Mouse (Mus musculus): ENCODE measurements around the gene Trappc12. TPM values are rescaled to one million over a fixed set of nuclear protein-coding genes. Genes with fewer than 3 reads are reported as not detected.

The Trappc12 gene
- polyA plus RNA-seq, 1 experiment from 2014 or later = 37.8 TPM

DNA sequence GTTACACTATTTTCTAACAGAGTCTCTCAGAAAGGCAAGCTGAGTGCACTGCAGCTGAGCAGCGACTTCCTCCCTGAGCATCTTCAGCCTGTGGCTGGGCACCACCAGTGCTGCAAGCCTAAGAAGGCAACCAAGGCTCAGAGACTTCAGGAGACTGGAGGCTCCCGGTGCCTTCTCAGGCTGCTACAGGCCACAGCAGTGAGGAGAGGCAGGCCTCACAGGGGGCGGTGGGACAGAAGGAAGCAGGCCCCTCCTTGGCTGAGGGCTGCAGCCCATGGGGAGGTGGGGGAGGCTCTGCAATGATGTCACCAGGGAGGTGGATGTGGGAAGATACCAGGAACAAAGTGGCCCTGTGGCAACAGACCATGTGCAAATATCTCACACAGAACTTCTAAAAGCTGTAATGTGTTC, 50.2 kb downstream of the Trappc12 start:
- H3K4me1 ChIP-seq = peaks cover 37% of the 10 kb centered on the region
- H3K9ac ChIP-seq = peak overlapping the region; percentile 56
- peaks cover 19% of the 10 kb centered on the region; the same call in 1 of the 2 replicates for H3K36me3 ChIP-seq (ENCODE audit: poor library complexity, severe bottlenecking)
- no peaks in the 10 kb centered on the region for H3K27me3 ChIP-seq
- peak overlapping the region; percentile 93 for H3K27ac ChIP-seq
- peak; percentile 22 for ATAC-seq
- WGBS = 35% methylated on average over 3 of the region's 3 CpGs
- H3K9me3 ChIP-seq (replicated peaks) = no peaks in the 10 kb centered on the region
- no peak overlapping the region for H3K4me2 ChIP-seq
- no peak overlapping the region for H3K4me3 ChIP-seq

DNA sequence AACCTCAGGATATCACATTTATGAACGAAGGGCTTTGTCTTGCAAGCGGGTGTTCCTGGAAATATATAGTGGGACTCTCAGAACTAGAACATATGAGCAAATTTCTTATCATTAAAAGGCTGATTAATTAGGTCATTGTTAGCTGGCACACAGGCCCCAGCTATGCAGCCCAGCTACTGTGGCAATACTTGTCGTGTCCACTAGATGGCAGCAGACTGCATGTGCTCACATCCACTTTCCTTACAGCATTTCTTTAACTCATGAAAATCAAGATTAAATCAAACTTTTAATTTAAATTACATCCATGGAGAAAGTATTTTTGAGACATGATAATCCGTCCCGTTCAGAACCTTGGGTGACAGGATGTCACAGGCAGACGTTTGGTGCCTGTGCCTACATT, 50.6 kb downstream of the Trappc12 start:
- H3K4me2 ChIP-seq = no peak overlapping the region
- H3K4me3 ChIP-seq = no peak overlapping the region
- H3K27me3 ChIP-seq = no peaks in the 10 kb centered on the region
- peak overlapping the region; percentile 56 for H3K9ac ChIP-seq
- peak overlapping the region; percentile 93 for H3K27ac ChIP-seq
- peaks cover 34% of the 10 kb centered on the region for H3K4me1 ChIP-seq
- peak; percentile 60 for ATAC-seq
- no peaks in the 10 kb centered on the region for H3K9me3 ChIP-seq (replicated peaks)
- 6% methylated on average over 6 of the region's 6 CpGs for WGBS
- peaks cover 21% of the 10 kb centered on the region; the same call in 1 of the 2 replicates for H3K36me3 ChIP-seq (ENCODE audit: poor library complexity, severe bottlenecking)

DNA sequence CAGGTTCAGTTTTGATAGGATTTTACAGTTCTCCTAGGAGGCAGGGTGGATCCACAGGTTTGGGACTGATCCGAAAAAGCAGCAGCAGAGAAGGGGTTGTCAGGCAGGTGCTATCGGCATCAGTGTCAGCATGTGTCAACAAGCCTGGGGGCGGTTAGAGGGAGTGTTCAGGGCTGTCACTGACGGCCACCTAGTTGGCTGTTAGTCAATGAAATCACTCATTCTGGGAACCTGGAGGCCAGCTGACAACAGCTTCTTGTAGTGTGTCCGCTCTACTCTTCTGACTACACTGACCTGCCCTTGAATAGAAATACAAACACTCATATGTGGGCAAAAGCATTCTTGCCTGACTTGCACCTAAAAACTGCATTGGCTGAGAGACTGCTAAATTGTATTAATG, 51.2 kb downstream of the Trappc12 start:
- H3K9ac ChIP-seq = 0 out of 2 replicates have a peak overlapping the region, but pooled peaks have one; percentile 16
- no peak overlapping the region for H3K4me2 ChIP-seq
- H3K36me3 ChIP-seq (ENCODE audit: poor library complexity, severe bottlenecking) = peaks cover 21% of the 10 kb centered on the region; the same call in 1 of the 2 replicates
- 75% methylated on average over 5 of the region's 5 CpGs for WGBS
- peak overlapping the region; percentile 57 for H3K27ac ChIP-seq
- ATAC-seq = no peak
- H3K4me1 ChIP-seq = peaks cover 33% of the 10 kb centered on the region
- H3K27me3 ChIP-seq = no peaks in the 10 kb centered on the region
- H3K9me3 ChIP-seq (replicated peaks) = no peaks in the 10 kb centered on the region
- no peak overlapping the region for H3K4me3 ChIP-seq

DNA sequence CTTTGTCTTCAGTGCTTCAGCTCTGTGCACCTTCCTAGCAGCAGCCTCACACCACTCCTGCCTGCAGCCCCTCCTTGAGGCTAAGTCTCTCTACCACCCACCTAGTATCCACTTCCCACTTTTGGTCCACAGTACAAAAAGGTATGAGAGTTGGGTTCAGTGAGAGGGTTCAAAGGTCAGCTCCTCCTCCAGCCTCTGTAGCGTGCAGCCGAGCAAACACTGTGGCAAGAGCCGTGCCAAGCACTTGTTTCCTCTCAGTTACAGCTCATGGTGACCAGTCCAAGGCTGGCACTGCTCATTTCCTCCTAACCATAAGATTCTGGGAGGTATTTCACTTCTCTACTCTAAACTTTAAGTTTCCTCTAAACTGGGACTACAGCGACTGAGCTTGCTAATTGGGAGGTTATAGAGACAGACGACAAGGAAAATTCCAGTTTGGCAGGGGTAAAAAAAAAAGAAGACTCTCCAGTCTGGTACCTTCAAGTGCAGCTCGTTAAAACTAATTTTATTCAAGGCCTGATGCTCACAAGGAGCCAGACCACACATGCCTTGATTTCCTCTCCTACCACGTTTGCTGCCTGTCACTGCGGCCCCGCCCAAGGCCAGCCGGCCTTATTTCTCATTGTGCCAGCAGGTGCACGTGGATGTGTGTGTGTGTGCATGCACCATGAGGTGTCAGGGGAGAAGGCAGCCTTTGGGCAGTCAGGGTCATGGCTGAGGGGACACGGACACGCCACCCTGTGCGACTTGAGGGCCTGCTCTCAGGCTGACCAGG, 52.3 kb downstream of the Trappc12 start:
- no peak for ATAC-seq
- H3K36me3 ChIP-seq (ENCODE audit: poor library complexity, severe bottlenecking) = peaks cover 21% of the 10 kb centered on the region; the same call in 1 of the 2 replicates
- no peak overlapping the region for H3K4me3 ChIP-seq
- H3K4me2 ChIP-seq = no peak overlapping the region
- H3K9ac ChIP-seq = peak overlapping the region; percentile 16; the same call in 1 of the 2 replicates
- no peaks in the 10 kb centered on the region for H3K9me3 ChIP-seq (replicated peaks)
- peaks cover 33% of the 10 kb centered on the region for H3K4me1 ChIP-seq
- no peak overlapping the region for H3K27ac ChIP-seq
- no peaks in the 10 kb centered on the region for H3K27me3 ChIP-seq
- 52% methylated on average over 14 of the region's 14 CpGs for WGBS

DNA sequence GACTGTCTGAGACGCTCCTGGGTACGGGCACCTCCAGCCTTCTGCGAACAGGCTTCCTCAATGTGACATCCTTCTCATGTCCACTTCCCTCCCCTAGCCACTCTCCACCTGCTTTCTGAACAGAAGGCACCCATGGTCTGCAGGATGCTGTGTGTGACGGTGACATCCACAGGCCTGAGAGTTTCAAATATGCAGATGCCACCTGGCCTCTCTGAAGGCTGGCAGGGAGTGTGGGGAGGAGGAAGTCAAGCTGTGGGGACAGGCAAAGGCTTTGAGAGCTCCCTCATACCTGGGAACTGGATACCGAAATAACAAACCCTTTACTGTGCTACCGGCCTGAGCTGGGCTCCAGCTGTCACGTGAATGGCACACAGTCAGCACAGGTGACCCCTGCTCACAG, 55.5 kb downstream of the Trappc12 start:
- no peak overlapping the region for H3K4me3 ChIP-seq
- H3K4me2 ChIP-seq = no peak overlapping the region
- WGBS = 92% methylated on average over 7 of the region's 7 CpGs
- peaks cover 11% of the 10 kb centered on the region for H3K4me1 ChIP-seq
- ATAC-seq = no peak
- no peak overlapping the region for H3K9ac ChIP-seq
- H3K27me3 ChIP-seq = no peaks in the 10 kb centered on the region
- no peaks in the 10 kb centered on the region for H3K9me3 ChIP-seq (replicated peaks)
- no peak overlapping the region for H3K27ac ChIP-seq
- peaks cover 44% of the 10 kb centered on the region for H3K36me3 ChIP-seq (ENCODE audit: poor library complexity, severe bottlenecking)

DNA sequence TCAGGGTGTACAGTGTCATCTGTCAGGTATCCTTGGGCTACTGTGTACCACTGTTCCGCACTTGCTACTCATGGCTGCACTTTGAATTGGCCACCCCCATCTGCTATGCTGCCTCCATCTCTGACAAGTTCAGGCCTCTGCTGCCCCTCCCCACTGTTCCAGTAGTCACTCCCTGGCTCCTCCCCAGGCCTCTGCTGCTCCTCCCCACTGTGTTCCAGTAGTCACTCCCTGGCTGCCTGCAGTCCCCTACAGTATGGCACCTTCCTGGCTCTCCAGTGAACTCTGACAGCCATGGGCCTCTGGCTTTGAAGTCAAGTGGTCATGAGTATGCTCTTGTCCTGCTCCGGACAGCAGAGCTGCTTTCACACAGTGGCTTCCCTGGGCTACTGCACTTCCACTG, 56.0 kb downstream of the Trappc12 start:
- 95% methylated on average over 2 of the region's 2 CpGs for WGBS
- H3K4me2 ChIP-seq = no peak overlapping the region
- peaks cover 49% of the 10 kb centered on the region for H3K36me3 ChIP-seq (ENCODE audit: poor library complexity, severe bottlenecking)
- H3K4me3 ChIP-seq = no peak overlapping the region
- H3K27me3 ChIP-seq = no peaks in the 10 kb centered on the region
- H3K4me1 ChIP-seq = peaks cover 7% of the 10 kb centered on the region
- no peak overlapping the region for H3K27ac ChIP-seq
- H3K9me3 ChIP-seq (replicated peaks) = no peaks in the 10 kb centered on the region
- no peak for ATAC-seq
- no peak overlapping the region for H3K9ac ChIP-seq

DNA sequence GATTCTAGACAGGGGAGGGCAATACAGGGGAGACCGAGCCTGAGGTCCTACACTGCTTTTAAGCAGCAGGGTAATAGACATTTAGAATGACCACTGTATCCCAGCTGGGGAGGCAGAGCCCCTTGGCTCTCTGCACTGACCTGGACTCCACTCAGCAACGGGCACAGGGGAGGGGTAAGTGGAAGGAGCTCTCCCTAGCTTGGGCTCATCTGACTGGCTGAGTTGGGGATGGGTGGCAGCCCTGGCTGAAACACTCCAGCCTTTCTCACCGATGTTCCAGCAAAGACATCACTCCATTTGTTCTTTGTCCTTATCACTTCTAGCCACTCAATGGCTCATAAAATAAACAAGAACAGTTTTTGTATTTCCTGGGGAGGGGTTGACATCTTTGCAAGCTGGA, 56.5 kb downstream of the Trappc12 start:
- peaks cover 54% of the 10 kb centered on the region for H3K36me3 ChIP-seq (ENCODE audit: poor library complexity, severe bottlenecking)
- no peaks in the 10 kb centered on the region for H3K27me3 ChIP-seq
- H3K27ac ChIP-seq = no peak overlapping the region
- WGBS = 87% methylated on average over 3 of the region's 3 CpGs
- ATAC-seq = no peak
- H3K9me3 ChIP-seq (replicated peaks) = no peaks in the 10 kb centered on the region
- no peak overlapping the region for H3K4me2 ChIP-seq
- no peak overlapping the region for H3K9ac ChIP-seq
- no peak overlapping the region for H3K4me3 ChIP-seq
- peaks cover 4% of the 10 kb centered on the region; the same call in 1 of the 2 replicates for H3K4me1 ChIP-seq

DNA sequence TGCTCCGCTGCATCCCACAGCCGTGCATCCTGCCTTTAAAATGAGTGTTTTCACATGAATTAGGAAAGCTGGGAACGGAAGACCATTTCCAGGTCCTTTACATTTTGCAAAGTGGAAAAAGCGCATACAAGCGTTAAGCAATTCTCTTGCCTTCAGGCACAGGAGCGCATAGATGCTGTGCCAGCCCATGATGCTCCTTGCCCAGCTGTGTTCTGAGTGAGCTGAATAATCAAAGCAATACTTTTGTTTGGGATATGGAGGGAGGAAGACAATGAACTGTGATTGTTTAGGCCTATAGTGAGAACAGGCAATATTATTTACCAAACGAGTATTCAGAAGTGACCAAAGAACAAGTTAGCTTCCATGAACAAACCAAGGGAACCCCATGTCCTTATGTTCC, 59.5 kb downstream of the Trappc12 start:
- no peak overlapping the region for H3K27ac ChIP-seq
- no peak for ATAC-seq
- no peaks in the 10 kb centered on the region for H3K4me1 ChIP-seq
- H3K4me3 ChIP-seq = no peak overlapping the region
- WGBS = 94% methylated on average over 7 of the region's 7 CpGs
- no peaks in the 10 kb centered on the region for H3K9me3 ChIP-seq (replicated peaks)
- H3K36me3 ChIP-seq (ENCODE audit: poor library complexity, severe bottlenecking) = peaks cover 42% of the 10 kb centered on the region
- no peaks in the 10 kb centered on the region for H3K27me3 ChIP-seq
- H3K4me2 ChIP-seq = no peak overlapping the region
- no peak overlapping the region for H3K9ac ChIP-seq

DNA sequence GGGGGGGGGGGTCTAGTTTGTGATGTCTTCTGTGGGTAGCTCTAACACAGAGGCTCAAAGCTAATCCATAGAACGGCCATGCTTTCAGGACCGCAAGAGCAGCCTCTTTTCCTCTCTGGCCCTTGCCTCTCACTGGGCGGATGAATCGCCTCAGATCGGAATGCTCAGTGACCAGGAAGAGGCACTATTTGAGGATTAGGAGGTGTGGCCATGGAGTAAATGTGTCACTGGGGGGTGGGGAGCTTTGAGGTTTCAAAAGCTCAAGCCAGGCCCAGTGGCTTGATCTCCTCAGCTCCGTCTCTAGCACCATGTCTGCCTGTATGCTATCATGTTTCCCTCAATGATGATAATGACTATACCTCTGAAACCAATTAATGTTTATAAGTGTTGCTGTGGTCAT, 61.3 kb downstream of the Trappc12 start:
- 66% methylated on average over 6 of the region's 6 CpGs for WGBS
- no peaks in the 10 kb centered on the region for H3K27me3 ChIP-seq
- H3K36me3 ChIP-seq (ENCODE audit: poor library complexity, severe bottlenecking) = peaks cover 35% of the 10 kb centered on the region
- H3K9ac ChIP-seq = no peak overlapping the region
- no peak overlapping the region for H3K4me3 ChIP-seq
- H3K4me1 ChIP-seq = no peaks in the 10 kb centered on the region
- H3K27ac ChIP-seq = no peak overlapping the region
- no peak overlapping the region for H3K4me2 ChIP-seq
- H3K9me3 ChIP-seq (replicated peaks) = no peaks in the 10 kb centered on the region
- no peak for ATAC-seq

DNA sequence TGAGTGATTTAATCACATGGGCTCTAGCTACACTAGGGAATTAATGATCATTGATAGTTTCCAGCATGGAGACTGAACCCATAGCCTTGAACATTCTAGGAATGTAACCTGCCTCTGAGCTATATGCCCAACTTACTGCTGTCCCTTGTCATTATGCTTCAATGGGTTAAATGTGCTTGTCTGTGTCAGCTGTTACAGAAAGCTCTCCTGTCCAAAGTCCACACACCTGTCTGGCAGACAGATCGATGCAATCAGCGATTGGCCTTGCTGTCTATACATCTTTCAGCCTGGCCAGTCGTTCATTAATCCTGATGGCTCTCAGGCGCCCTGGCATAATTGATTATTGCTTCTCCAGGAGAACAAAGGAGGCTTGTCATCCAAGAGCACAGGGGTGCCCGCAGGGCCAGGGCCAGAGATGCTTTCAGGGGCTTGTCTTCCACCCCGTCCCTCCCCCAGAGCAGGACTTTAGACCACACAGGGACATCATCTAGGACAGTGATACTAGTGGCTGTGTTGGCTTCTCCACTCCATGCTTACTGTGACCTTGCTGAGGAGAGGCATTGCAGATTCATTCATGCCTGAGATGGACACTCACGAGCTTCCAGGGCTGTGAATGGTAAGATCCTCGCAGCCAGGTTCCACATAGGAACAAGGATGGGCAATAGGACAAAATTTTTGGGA, 63.9 kb downstream of the Trappc12 start:
- Histone ChIP-seq H3K27me3 (no peaks in the 10 kb centered on the region), H3K4me3 (no peak overlapping the region), H3K27ac (no peak overlapping the region), H3K36me3 (ENCODE audit: poor library complexity, severe bottlenecking) (peaks cover 32% of the 10 kb centered on the region), H3K4me2 (no peak overlapping the region), H3K4me1 (no peaks in the 10 kb centered on the region), H3K9ac (no peak overlapping the region), H3K9me3 (replicated peaks) (no peaks in the 10 kb centered on the region)
- ATAC-seq = no peak
- WGBS = 67% methylated on average over 8 of the region's 8 CpGs

DNA sequence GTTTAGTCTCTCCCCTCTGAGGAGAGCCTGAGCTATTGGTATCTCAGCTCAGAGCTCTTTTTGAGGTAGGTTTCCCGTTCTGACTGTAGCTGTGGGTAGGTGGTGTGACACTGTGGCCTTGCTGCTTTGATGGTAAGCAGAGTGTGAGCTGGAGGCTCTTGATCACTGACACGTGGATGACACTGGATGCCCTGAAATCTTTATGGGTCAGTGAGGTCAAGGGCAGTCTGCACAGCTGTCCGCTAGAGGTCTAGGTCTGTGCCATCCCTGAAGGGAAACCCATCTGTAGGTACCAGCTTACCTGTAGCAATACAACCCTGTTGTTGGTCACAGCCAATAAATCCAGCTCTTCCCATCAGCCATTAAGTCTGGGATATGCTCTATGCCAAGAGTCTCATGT, 64.5 kb downstream of the Trappc12 start:
- H3K4me2 ChIP-seq = no peak overlapping the region
- no peaks in the 10 kb centered on the region for H3K27me3 ChIP-seq
- no peaks in the 10 kb centered on the region for H3K4me1 ChIP-seq
- H3K9me3 ChIP-seq (replicated peaks) = no peaks in the 10 kb centered on the region
- no peak overlapping the region for H3K27ac ChIP-seq
- H3K9ac ChIP-seq = no peak overlapping the region
- 82% methylated on average over 3 of the region's 3 CpGs for WGBS
- peaks cover 27% of the 10 kb centered on the region for H3K36me3 ChIP-seq (ENCODE audit: poor library complexity, severe bottlenecking)
- no peak overlapping the region for H3K4me3 ChIP-seq
- no peak for ATAC-seq

DNA sequence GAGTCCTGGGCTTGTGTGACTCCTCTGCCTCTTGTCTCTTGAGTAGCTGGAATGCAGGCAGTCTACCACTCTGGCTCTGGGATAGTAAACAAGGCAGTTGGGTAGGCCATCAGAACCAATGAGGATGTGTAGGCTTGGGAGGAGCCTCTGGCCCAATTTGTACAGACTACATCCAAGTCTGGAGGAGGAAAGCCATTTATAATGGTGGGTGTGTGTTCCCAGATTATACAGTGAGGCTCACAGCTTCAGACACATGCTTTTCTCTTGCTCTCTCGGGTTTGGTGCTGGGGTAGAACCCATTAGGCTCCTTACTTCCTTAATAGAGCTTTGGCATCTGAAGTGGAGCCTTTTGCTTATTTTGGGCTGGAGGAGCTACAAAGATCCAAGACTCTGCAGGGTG, 65.6 kb downstream of the Trappc12 start:
- H3K9me3 ChIP-seq (replicated peaks) = no peaks in the 10 kb centered on the region
- no peak overlapping the region for H3K4me2 ChIP-seq
- no peak overlapping the region for H3K4me3 ChIP-seq
- H3K27me3 ChIP-seq = no peaks in the 10 kb centered on the region
- peaks cover 17% of the 10 kb centered on the region; the same call in 1 of the 2 replicates for H3K36me3 ChIP-seq (ENCODE audit: poor library complexity, severe bottlenecking)
- H3K4me1 ChIP-seq = no peaks in the 10 kb centered on the region
- no peak overlapping the region for H3K9ac ChIP-seq
- H3K27ac ChIP-seq = no peak overlapping the region
- no peak for ATAC-seq
- WGBS = 69% methylated on average over 1 of the region's 1 CpGs

Measured in forebrain, embryonic 13.5 days (tissue).